Mouse (Mus musculus) left cerebral cortex, postnatal 4 days (tissue): Measurements from ENCODE around the gene Dffa. TPM values are rescaled to one million over a fixed set of nuclear protein-coding genes. Genes with fewer than 3 reads are reported as not detected.
A peak's percentile ranks its signal among the peaks of the same experiment; 100 is the strongest.
"Not testable (repeated sequence)": the region's sequence is repeated elsewhere in the genome, so short reads cannot be mapped to it uniquely, and the experiment has no call there.

Experiments
- DNase-seq: peaks from one replicate; pipeline ENCODE4 v3.0.0-alpha.2; 2022
- intact Hi-C: fragments of 180-260 bp; cut with DNase I; formaldehyde crosslinking; loops from one replicate; pipeline ENCODE4 v1.15.1; 2025
- total RNA-seq, 2 experiments: library from RNA; stranded (reverse); gene quantifications; 2 replicates each; pipeline ENCODE4 v1.2.3; 2021

The Dffa gene
- total RNA-seq, 2 experiments from 2014 or later = 40.8 to 45.9 TPM

DNA sequence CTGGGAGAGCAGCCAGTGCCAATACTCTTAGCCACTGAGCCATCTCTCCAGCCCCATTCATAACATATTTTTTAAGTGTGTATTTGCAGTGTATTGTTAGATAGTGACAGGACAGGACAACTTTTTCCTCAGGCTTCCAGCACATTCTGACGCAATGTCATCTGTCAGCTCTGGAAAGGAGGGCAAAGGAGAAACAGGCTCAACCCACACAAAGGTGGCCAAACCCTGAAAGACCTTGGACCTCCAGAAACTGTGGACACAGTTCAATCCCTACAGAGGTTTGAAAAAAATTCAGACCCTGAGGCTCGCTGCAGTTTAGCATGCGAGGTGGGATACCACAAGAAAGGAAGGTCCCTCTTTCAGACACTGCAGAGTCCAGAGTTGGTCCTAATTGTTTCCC is 6.0 kb upstream of the Dffa start:
- DNase-seq = no peak
- intact Hi-C loops = no loop called here

DNA sequence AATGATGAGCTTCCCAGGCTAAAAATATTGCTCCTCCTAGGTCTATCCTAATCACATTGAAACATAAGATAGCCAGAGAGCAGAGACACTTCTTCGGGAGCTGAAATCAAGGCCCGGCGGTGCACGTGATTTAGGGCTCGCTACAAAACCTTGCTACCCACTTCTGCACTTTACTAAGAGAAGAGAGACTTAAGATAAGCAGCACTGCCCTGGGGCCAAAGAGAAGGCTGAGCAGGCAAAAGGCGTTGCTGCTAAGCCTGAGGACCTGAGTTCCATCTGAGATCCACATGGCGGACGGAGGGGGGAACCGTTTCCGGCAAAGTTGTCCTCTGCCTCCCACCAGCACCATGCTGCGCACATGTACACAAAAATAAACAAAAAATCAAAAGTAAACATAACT is 5.4 kb upstream of the Dffa start:
- intact Hi-C loops = no loop called here
- DNase-seq = no peak

DNA sequence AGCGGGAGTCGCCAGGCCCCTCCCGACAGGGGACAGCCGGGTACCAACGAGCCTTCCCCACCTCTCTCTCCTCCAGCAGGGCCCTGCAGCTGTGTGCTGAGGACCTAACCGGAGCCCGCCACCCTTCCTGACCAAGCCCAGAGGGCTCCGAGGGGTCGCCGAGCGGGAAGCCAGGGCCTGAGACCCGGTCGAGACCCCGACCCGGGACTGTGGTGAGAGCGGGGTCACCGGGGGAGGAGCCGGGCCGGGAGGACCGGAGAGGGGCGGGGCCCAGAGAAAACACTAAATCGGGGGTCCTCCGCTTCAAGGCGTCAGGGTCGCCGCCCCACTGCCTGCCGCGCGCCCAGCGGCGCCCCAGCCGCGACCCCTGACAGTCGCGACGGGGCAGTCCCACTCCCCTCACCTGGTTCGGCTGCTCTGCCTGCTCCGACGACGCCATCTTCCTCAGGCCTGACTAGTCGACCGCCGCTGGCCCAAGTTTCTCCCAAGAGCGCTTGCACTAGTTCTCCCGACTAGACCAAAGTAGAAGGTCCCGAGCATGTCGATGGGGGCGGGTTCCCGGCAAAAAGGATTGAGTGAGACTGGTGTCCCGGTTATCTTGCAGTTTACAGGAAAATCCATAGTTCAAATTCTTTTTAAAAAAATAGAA is 4.5 kb upstream of the Dffa start, which contains the start of gene Pex14:
Pex14 (minus strand) TSS at position 508 of the 649 bp plus-strand sequence.
- intact Hi-C loops = no loop called here
- DNase-seq = peak; percentile 92

DNA sequence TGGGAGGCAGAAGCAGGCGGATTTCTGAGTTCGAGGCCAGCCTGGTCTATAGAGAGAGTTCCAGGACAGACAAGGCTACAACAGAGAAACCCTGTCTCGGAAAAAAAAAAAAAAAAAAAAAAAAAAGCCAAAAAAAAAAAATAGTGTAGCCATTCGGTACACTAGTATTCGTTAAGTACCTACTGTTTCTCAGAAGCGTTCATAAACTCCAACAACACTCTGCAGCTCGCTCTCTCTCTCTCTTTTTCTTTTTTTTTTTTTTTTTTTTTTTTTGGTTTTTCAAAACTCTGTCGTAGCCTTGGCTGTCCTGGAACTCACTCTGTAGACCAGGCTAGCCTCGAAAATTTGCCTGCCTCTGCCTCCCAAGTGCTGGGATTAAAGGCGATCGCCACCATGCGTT is 3.5 kb upstream of the Dffa start:
- intact Hi-C loops, DNase-seq: not testable (repeated sequence)

DNA sequence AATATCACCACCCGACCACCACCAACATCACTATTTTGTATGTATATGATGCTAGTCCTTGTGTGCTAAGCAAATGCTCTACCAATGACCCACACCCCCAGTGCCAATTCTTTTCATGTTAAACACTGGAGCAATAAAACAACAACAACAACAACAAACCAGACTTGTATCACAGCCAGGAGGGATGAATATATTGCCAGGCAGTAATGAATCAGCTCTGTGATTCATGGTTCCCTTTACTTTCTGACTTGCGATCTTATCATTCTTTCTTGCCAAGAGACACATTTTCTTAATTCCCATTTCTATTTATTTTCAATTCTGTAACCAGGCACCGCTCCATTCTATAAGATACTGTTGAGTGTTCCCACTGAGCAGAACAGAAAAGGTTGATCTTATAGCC is 2.5 kb upstream of the Dffa start:
- DNase-seq = no peak
- intact Hi-C loops = no loop called here

DNA sequence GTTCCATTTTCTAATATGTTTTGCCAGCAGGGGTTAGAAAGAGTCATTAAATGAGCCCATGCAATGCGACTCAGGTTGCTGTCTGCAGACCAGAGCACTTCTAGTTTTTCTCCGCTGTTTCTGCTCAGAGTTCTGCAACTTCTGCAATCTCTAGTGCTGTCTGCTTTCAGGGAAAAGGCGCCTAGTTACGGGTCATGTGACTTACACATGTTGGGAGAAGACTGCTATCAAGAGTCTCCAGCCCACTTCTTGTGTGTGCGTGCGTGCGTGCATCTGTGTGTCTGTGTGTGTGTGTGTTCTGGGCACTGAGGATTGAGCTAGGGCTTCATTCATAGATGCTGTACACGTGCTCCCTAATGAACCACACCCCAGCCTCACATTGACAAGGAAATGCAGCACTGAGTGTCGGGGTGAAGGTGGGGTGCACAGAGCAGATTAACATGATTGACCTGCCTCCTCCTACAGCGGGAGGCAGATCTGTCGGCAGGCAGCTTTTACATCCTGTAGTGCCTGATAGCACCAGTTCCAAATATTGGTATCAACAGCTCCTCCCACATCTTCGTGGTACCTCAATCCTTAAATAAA is 16.1 kb downstream of the Dffa start:
- intact Hi-C loops, DNase-seq: not testable (repeated sequence)

DNA sequence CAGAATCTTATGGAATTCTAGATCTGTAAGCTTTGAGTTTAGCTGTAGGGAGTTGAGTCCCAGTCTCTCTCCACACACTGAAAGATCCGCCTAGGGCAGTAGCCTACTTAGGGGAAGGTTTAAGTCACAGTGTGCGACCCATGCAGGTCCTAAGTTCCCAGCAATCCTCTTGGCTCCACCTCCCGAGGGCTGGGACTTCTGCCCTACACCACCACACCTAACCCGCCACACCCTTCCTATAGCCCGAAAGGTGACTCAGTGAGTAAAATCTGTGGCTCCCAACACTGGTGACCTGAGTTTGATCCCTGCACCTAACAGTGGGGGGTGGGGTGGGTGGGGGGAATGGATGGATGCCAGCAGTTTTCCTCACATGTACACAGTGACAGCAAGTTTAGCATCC is 19.5 kb downstream of the Dffa start:
- intact Hi-C loops = no loop called here
- DNase-seq = no peak

DNA sequence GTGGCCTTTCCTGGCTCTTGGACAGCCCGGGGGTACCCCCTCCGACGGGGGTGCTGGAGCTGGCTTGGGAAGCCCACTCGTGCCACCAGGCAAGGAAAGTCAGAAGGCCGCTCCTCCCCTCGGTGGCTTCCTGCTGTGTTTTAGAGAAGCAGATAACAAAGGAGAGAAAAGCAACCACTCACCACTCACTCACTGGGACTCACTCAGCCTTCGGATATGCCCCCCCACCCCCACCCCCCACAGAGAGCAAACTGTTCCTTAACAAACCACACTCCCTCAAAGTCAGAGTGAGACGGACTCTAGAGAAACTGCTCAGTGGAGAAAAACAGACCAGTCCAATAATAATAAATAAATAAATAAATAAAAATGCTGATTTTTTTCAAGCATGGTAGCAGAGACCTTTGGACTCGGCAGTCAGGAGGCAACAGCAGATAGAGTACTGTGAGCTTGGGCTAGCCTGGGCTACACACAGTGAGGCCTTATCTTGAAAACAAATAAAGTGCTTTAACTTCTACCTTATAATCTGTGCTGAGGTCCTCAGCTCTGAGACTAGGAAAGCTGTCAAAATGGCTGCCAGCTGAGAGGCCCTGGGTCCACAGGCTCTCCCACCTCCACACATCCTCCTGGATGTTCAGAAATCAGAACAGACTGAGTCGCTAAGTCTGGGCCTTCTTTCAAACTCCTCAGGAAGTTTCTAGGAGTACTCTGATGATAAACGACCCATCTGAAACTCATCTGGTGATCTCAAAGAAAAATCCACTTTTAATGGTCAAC is 21.6 kb downstream of the Dffa start:
- intact Hi-C loops = no loop called here
- no peak for DNase-seq

DNA sequence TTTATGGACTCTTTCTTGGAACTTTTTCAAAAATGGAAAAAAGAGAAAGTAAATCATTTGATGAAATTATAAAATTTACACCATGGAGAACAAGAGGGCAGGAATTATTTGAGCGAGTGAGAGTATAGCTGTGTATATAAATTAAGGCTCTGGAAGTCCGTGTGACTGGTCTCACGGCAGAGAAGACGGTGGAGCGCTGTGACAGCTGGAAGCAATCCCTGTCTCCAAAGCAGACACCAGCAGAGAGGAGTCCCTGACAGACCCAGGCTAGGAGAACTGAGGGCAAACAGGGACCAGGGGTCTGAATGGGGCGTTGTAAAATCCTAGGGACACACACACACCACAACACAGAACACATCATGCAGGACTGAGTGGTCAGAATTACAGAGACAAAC is 22.2 kb downstream of the Dffa start:
- intact Hi-C loops = no loop called here
- DNase-seq = no peak

DNA sequence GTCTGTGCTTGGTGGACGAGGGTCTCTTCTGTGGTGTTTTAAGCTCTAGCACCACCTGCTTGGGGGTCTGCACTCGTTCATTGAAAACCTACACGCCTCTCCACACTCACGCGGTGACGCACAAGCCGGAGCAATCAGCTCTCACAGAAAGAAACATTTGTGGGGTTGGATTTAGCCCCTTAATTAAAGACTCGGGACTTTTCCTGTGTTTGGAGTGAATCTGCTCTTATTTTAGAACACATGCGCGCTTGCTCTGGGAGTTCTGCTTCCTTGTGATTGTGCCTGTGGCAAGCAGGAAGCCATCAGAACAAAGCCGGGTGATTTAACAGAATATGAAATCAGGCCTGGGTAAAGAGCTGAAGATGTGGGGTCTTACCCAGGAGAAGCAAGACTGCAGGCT is 22.7 kb downstream of the Dffa start, which contains the start of gene Cort:
Cort (minus strand) TSS at position 101 of the 400 bp plus-strand sequence.
- DNase-seq = no peak
- intact Hi-C loops = no loop called here

DNA sequence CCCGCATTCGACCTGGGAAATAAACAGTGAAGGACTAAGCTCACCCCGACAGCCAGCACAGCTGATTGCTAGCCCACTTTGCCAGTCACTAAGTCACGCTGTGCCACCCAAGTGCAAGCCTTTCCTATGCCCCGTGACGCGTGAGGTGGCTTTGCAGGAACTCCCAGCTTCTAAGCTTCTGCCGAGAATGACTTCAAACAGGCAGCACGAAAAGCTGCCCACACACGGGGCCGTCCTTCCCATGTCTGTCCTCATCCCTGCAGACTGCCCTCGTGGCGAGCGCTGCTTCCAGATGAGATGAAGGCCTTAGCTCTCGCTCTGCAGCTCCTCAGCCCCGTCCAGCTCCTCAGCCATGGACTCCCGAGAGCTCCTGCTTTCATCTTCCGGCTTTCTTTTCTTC is 24.5 kb downstream of the Dffa start:
- DNase-seq = no peak
- intact Hi-C loops = no loop called here

DNA sequence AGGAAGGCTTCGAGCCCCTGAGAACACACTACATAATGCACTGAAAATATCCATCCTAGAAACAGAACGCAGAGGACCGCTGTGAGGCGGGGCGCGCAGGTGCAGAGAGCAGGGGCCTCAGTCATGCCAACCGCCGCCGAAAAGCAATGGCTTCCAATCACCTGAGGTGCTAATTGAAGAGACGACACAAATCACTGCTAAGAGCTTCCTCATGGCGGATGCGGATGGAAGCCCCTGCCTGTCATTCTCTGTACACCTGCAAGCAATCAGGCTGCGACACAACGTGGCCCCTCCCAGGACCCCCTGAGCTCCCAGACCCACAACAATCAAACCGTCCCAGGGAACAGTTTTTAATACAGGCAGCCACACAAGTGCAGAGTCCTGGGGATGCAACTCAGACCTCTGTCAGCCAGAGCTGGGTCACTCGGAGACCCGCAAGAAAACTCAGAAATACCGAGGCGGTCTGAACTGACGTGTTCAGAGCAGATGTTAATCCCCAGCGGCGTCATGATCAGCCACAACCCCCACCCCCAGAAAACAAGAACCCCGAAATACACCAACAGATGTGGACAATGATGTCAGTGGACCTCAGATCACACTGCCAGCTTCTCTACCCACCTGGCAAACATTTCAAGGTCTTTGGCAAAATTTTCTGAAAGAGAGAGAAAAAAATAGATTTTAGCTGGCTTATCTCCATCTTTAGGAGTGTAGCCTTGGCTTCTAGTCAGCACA is 27.2 kb downstream of the Dffa start:
- no peak for DNase-seq
- intact Hi-C loops = no loop called here

DNA sequence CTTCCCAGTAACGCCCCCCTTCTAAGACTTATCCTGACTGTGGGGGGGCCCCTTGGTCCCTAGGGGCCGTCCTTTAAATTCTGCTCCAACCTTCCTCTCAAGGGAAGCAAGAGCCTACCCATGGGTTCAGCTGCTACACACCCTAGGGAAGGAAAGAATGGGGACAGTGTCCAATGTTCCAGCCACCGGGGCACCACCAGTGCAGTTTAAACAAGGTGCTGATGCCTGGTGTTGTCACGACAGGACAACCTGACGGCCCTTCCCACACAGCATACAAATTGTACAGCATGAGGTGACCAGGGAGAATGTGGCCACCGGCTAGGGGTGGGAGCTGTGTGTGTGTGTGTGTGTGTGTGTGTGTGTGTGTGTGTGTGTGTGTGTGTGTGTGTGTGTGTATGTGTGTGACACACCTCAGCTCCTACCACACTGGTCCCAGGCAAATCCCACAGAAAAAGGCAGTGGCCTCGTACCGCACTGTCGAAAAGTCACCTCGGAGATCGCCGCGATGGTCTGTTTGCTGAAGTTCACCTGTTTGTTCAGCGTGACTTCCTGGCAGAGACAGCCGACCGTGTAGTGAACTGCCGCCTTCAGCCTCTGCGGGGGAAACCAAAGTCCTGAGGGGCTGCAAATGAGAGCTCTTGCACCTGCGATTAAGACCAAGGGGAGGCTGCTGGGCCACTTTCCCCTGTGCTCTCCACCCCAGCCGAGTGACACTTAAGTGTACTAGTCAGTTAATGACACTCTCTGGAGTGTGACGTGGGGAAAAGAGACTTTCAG is 28.0 kb downstream of the Dffa start:
- no peak for DNase-seq
- intact Hi-C loops = no loop called here

DNA sequence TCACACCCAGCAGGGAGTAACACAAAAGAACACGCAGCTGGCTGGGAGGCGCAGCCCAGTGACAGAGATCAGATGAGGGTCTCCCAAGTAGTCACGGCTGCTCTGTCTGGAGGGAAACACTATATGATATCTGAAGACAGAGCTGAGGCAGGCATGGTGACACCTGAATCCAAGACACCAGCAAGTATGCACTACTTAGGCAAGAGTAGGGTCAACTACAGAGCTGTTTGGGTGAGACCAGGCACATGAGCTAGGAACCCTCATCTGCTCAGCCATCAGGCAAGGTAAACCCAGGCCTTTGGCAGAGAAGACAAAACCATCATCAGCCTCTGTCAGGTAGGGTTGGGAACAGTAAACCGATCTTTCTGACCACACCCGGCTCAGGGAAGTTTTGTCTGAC is 29.4 kb downstream of the Dffa start:
- intact Hi-C loops = no loop called here
- no peak for DNase-seq

DNA sequence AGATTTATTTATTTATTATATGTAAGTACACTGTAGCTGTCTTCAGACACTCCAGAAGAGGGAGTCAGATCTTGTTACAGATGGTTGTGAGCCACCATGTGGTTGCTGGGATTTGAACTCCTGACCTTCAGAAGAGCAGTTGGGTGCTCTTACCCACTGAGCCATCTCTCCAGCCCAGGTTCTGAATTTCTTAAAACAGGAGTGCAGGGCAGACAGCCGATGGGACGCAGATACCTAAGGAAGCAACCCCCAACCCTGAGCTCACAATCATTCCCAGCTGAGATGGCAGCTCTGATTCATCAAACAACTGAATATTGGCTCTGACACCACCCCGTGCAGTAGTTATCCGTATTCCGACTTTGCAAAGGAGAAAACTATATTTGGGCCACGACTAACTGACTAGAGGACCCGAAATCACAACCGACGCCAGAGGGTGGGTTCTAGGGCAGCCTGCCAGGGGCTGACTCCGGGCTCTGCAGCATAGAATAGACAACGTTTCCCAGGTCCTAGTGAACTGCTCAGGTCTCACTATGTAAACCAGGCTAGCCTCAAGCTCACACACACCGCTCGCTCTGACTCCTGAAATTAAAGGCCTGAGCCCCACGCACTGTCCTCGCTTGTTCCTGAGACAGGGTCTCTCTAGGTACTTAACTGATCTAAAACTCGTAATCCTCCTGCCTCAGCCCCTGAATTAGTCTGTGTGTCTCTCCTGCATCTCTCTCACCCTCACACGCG is 32.3 kb downstream of the Dffa start:
- intact Hi-C loops = no loop called here

DNA sequence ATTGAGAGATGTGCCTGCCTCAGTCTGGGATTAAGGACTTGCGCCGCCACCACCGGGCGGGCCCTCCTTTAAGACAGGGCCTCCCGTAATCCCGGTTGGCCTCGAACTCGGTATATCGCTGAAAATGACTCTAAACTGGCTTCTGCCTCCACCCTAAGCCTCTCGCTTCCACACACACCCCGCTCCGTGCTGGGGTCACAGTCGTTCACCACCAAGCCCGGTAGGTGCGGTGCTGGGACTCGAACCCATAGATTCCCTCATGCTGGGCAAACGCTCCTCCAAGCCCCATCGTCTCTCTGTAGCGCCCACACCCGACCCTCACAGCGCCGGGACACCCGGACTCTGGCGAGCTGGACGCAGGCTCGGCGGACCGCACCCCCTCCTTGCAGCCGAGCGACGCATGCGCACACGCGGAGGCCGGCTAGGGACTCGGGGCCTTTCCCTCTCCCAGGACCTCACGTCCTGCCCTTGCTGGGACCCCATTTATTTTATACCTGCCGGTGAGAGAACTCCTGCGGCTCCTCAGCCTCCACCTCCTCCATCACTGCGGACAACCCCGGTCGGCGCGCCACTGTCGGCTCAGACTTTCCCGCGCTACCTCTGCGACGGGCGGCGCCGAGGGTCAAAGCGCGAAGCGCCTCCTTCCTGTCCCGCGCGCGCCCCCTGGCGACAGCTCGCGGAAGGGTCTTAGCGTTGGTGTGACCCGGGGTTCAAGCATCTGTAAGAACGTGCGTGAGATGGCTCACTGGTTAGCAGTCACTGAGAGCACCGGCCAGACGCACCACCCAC is 33.2 kb downstream of the Dffa start, which contains the start of gene Cenps:
Cenps (minus strand) TSS at position 648 of the 789 bp plus-strand sequence.
- intact Hi-C loops = no loop called here
- peak; percentile 94 for DNase-seq

More for the DNA sequence above, 32.3 kb downstream of the Dffa start:
- peak; percentile 22 for DNase-seq

DNA sequence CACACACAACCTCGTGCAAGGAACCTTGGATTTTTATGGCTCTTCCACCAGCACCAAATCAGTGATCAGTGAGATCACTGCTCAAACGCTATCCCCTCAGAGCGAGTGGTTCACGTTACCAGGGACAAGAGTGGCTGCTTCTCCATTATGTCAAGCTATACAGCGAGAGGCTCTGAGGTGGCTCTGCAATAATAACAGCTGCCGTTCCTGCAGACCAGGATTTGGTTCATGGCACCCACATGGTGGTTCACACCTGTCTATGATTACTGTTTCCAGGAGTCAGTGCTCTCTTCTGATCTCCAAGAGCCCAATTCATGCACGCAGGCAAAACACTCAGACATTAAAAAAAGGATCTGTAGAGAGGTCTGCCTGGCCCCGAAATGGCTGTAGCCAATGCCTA is 34.6 kb downstream of the Dffa start:
- DNase-seq = no peak
- intact Hi-C loops = no loop called here

DNA sequence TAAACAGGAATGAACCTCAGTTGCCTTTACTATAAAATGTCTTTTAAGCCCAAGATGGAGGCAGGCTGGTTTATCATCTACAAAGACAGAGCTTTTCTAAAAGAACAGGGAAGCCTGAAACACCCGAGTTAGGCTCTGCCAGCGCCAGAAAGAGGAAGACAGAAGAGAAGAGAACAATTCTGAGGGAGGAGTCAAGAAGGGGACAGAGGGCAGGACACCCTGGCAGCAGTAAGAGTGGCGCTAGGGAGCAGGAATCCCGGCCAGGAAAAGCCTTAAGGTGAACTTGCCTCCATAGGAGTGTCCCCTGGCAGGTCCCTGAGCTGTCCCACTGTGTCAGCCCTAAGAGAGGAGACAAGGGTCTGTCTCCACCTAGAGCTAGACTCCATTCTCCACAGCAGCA is 39.6 kb downstream of the Dffa start:
- no peak for DNase-seq
- intact Hi-C loops = no loop called here

DNA sequence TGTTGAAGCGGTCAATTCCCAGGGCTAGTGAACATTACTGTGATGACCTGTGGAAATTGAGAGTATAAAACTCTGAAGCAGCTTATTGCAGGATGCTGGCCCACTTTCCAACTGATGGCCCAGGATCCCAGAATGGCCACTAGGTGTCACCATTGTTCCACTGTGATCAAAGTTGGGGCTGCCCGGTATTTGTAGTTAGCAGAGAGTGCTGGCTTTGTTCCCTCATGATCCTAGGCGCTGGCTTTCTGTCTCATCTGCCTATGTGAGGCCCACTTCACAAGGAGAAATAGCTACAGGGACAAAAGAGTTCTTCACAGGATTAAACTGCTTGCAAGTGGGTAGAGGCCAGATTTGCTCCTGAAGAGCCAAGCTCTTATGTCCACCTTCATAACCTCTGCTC is 40.5 kb downstream of the Dffa start:
- intact Hi-C loops = no loop called here
- peak; percentile 72 for DNase-seq
